Mouse (Mus musculus) embryonic fibroblast, embryonic 13.5 days (primary cell): ENCODE measurements around the gene Rbp1.

Experiments used
- CTCF ChIP-seq: IDR thresholded peaks from 2 replicates; pipeline ENCODE4 v1.5.1; 2011; ENCODE audit warnings: mild to moderate bottlenecking, control low read depth, low read length, moderate library complexity, borderline replicate concordance; ENCODE audit not compliant: insufficient read depth
- POLR2A ChIP-seq: IDR thresholded peaks from 2 replicates; pipeline ENCODE4 v1.6.1; 2011; ENCODE audit warnings: low read depth, mild to moderate bottlenecking, control low read depth, low read length, moderate library complexity

GRCm38 (mm10) chr9:98492212-98492611 is 69.5 kb downstream of the Rbp1 start:
- TF ChIP-seq POLR2A (no peak), CTCF (no peak)
